Mouse (Mus musculus) gastrocnemius, adult 8-10 months (tissue): ENCODE measurements around the gene Chst14. TPM values are rescaled to one million over a fixed set of nuclear protein-coding genes. Genes with fewer than 3 reads are reported as not detected.

Source experiments
- DNase-seq, 2 experiments: peaks; one replicate each; pipeline ENCODE4 v3.0.0; 2022; ENCODE audit warnings: low spot score in 2 of 2
- total RNA-seq, 4 experiments: library from RNA; stranded (reverse); gene quantifications; 2 replicates each; pipeline ENCODE4 v1.2.4; 2022

Chst14 gene
- total RNA-seq, 4 experiments from 2014 or later: 1.0 to 2.3 (median 1.9) TPM

- no peak for DNase-seq
Observed at GRCm38 (mm10) chr2:118905433-118906117, 20.7 kb upstream of the Chst14 start.

- DNase-seq: no peak
Observed at GRCm38 (mm10) chr2:118906118-118906492, 20.2 kb upstream of the Chst14 start.

- DNase-seq: no peak
Observed at GRCm38 (mm10) chr2:118907781-118908180, 18.5 kb upstream of the Chst14 start.

- no peak for DNase-seq
Observed at GRCm38 (mm10) chr2:118909151-118909550, 17.1 kb upstream of the Chst14 start.

GRCm38 (mm10) chr2:118910605-118911278 lies 15.6 kb upstream of the Chst14 start:
- DNase-seq: no peak

GRCm38 (mm10) chr2:118912706-118913105 lies 13.6 kb upstream of the Chst14 start:
- no peak for DNase-seq

- DNase-seq: no peak
Observed at GRCm38 (mm10) chr2:118913551-118914276, 12.6 kb upstream of the Chst14 start.

- no peak for DNase-seq
Observed at GRCm38 (mm10) chr2:118914685-118915084, 11.6 kb upstream of the Chst14 start.

- no peak for DNase-seq
Observed at GRCm38 (mm10) chr2:118916436-118916835, 9.9 kb upstream of the Chst14 start.

GRCm38 (mm10) chr2:118918543-118918942 lies 7.8 kb upstream of the Chst14 start:
- DNase-seq: no peak

- DNase-seq: no peak
Observed at GRCm38 (mm10) chr2:118920428-118920827, 5.9 kb upstream of the Chst14 start.

- no peak for DNase-seq
Observed at GRCm38 (mm10) chr2:118925952-118926351, 344 bp upstream of the Chst14 start.

- no peak for DNase-seq
Observed at GRCm38 (mm10) chr2:118926998-118927739, 873 bp downstream of the Chst14 start.

- no peak for DNase-seq
Observed at GRCm38 (mm10) chr2:118941341-118941740, 15.0 kb downstream of the Chst14 start.

- DNase-seq: no peak
Observed at GRCm38 (mm10) chr2:118943232-118943631, 16.9 kb downstream of the Chst14 start.

GRCm38 (mm10) chr2:118948818-118949217 lies 22.5 kb downstream of the Chst14 start:
- no peak for DNase-seq

GRCm38 (mm10) chr2:118949699-118950098 lies 23.4 kb downstream of the Chst14 start:
- DNase-seq: no peak

GRCm38 (mm10) chr2:118956497-118956896 lies 30.2 kb downstream of the Chst14 start:
- DNase-seq: no peak

GRCm38 (mm10) chr2:118959644-118960043 lies 33.3 kb downstream of the Chst14 start:
- no peak for DNase-seq

- DNase-seq: no peak
Observed at GRCm38 (mm10) chr2:118960413-118960812, 34.1 kb downstream of the Chst14 start.

GRCm38 (mm10) chr2:118961546-118961945 lies 35.2 kb downstream of the Chst14 start:
- DNase-seq: no peak
